Mouse (Mus musculus): ENCODE measurements at regions not wholly inside any gene's neighbourhood (a gene's known extent, or its start where the extent isn't known, plus 50 kb on each side); places are given as distances from the start of the nearest gene placed in this dataset.

GRCm38 (mm10) chr13:83716711-83717171, 212.9 kb downstream of the Mef2c start:
- DNase-seq (ENCODE audit: low spot score): no peak

GRCm38 (mm10) chr13:83717686-83718210, 213.9 kb downstream of the Mef2c start:
- DNase-seq (ENCODE audit: low spot score): no peak

- no peak for DNase-seq (ENCODE audit: low spot score)
Observed at GRCm38 (mm10) chr13:83718431-83719410, 214.9 kb downstream of the Mef2c start.

GRCm38 (mm10) chr13:83719635-83720291, 215.9 kb downstream of the Mef2c start:
- no peak for DNase-seq (ENCODE audit: low spot score)

GRCm38 (mm10) chr13:83720352-83720751, 216.5 kb downstream of the Mef2c start:
- DNase-seq (ENCODE audit: low spot score): no peak

GRCm38 (mm10) chr13:83720883-83721371, 217.1 kb downstream of the Mef2c start:
- DNase-seq (ENCODE audit: low spot score): no peak

- DNase-seq (ENCODE audit: low spot score): no peak
Observed at GRCm38 (mm10) chr13:83721563-83721962, 217.7 kb downstream of the Mef2c start.

- DNase-seq (ENCODE audit: low spot score): no peak
Observed at GRCm38 (mm10) chr13:83722241-83722640, 218.4 kb downstream of the Mef2c start.

- no peak for DNase-seq (ENCODE audit: low spot score)
Observed at GRCm38 (mm10) chr13:83722791-83723190, 219.0 kb downstream of the Mef2c start.

- no peak for DNase-seq (ENCODE audit: low spot score)
Observed at GRCm38 (mm10) chr13:83723396-83723795, 219.6 kb downstream of the Mef2c start.

GRCm38 (mm10) chr13:83724196-83724595, 220.4 kb downstream of the Mef2c start:
- DNase-seq (ENCODE audit: low spot score): no peak

- no peak for DNase-seq (ENCODE audit: low spot score)
Observed at GRCm38 (mm10) chr13:83724995-83725394, 221.2 kb downstream of the Mef2c start.

- no peak for DNase-seq (ENCODE audit: low spot score)
Observed at GRCm38 (mm10) chr13:83725831-83726230, 222.0 kb downstream of the Mef2c start.

- DNase-seq (ENCODE audit: low spot score): no peak
Observed at GRCm38 (mm10) chr13:83726346-83726975, 222.6 kb downstream of the Mef2c start.

- DNase-seq (ENCODE audit: low spot score): no peak
Observed at GRCm38 (mm10) chr13:83727051-83727765, 223.4 kb downstream of the Mef2c start.

- DNase-seq (ENCODE audit: low spot score): no peak
Observed at GRCm38 (mm10) chr13:83727766-83728395, 224.0 kb downstream of the Mef2c start.

- DNase-seq (ENCODE audit: low spot score): no peak
Observed at GRCm38 (mm10) chr13:83728421-83729010, 224.7 kb downstream of the Mef2c start.

- DNase-seq (ENCODE audit: low spot score): no peak
Observed at GRCm38 (mm10) chr13:83729331-83730009, 225.6 kb downstream of the Mef2c start.

- no peak for DNase-seq (ENCODE audit: low spot score)
Observed at GRCm38 (mm10) chr13:83730155-83730712, 226.4 kb downstream of the Mef2c start.

Data from left cerebral cortex, adult 11 months (tissue).